Mouse (Mus musculus): Measurements from ENCODE around the gene Nup153. TPM values are rescaled to one million over a fixed set of nuclear protein-coding genes. Genes with fewer than 3 reads are reported as not detected.

The Nup153 gene
- polyA plus RNA-seq, 1 experiment from 2014 or later = 28.6 TPM

DNA sequence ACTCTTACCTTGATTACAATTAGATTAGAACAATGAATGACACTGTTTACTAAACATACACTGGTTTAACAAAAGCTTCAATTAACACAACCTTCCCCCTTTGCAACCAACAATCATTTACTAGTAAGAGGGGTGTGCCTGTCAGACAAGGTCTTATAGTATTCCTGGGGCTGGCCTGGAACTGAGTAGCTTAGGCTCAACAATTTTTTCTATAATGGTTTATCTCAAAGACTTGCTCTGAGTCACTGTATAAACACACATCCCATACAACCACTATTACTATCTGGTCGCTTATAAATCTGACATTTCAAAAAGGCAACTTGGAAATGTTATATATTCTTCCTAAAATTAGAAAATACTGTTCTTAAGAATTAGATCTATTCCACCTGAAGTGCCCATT, 44.4 kb downstream of the Nup153 start:
- Histone ChIP-seq H3K27me3 (ENCODE audit: low read depth, poor library complexity, severe bottlenecking) (no peaks in the 10 kb centered on the region), H3K27ac (replicated peaks) (no peak overlapping the region), H3K4me3 (no peak overlapping the region), H3K9me3 (replicated peaks) (no peaks in the 10 kb centered on the region), H3K36me3 (peaks cover 95% of the 10 kb centered on the region), H3K4me1 (no peaks in the 10 kb centered on the region)
- 94% methylated on average over 1 of the region's 1 CpGs for WGBS
- DNase-seq (ENCODE audit: low spot score) = no peak

DNA sequence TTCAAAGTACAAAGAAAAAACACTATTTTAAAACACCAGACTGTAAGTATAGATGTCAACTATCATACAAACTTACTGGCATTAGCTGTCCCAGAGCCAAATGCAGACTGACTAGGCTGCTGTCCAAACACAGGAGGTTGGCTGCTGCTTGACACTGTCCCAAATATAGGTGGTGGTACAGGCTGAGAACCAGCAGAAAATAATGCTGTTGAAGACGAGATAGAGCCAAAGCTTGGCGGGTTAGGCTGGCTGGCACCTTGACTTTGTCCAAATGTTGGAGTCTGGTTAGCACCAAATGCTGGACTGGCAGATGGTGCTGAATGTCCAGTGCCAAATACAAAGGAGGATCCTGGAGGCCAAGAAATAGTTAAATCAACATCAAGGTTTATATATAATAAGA, 44.8 kb downstream of the Nup153 start:
- Histone ChIP-seq H3K4me1 (no peaks in the 10 kb centered on the region), H3K27ac (replicated peaks) (no peak overlapping the region), H3K36me3 (peaks cover 96% of the 10 kb centered on the region), H3K27me3 (ENCODE audit: low read depth, poor library complexity, severe bottlenecking) (no peaks in the 10 kb centered on the region), H3K4me3 (no peak overlapping the region), H3K9me3 (replicated peaks) (no peaks in the 10 kb centered on the region)
- WGBS = 82% methylated on average over 2 of the region's 2 CpGs
- DNase-seq (ENCODE audit: low spot score) = no peak

DNA sequence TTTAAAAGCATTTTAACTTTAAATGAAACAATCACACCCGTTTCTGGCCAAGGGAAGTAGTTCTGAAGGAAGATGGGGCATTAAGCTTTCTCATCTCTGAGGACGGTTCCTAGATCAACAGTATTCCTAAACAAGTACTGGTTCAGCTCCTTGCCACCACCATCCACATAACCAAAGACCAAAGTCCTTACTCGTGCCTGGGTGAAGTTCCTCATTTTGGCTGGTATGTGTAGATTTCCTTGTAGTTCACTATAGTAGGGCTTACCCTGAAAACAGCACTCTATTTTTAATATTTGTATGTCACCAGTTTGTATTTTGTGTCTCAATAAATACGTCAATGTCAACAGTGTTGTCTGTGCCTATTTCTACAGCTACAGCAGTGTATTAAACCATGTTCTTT, 50.0 kb downstream of the Nup153 start:
- Histone ChIP-seq H3K4me1 (no peaks in the 10 kb centered on the region), H3K27me3 (ENCODE audit: low read depth, poor library complexity, severe bottlenecking) (no peaks in the 10 kb centered on the region), H3K27ac (replicated peaks) (no peak overlapping the region), H3K36me3 (peaks cover 83% of the 10 kb centered on the region), H3K4me3 (no peak overlapping the region), H3K9me3 (replicated peaks) (no peaks in the 10 kb centered on the region)
- DNase-seq (ENCODE audit: low spot score) = no peak
- 87% methylated on average over 4 of the region's 4 CpGs for WGBS

- H3K36me3 ChIP-seq = peaks cover 73% of the 10 kb centered on the region
- no peak overlapping the region for H3K27ac ChIP-seq (replicated peaks)
- 88% methylated on average over 2 of the region's 2 CpGs for WGBS
These were observed 53.1 kb downstream of the Nup153 start for GRCm38 (mm10) chr13:46674601-46675000.

DNA sequence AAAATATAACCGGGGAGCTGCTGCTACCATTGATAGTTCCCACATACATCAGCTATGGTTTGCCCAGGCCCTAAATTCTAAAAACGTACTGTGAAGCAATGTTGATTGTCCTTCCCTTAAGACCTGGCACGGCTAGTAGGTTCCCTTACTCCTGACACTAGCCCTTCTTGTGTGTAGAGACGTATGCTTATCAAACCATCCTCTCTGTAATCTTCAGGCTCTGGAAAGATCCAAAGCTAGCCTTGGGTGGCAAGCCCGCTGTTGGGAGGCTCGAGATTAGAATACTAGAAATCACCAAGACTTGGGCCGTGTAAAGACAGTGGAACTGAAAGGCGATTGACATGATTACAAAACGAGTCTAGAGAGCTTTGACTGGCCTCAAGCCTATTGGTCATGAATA, 57.2 kb downstream of the Nup153 start:
- H3K4me1 ChIP-seq = peaks cover 16% of the 10 kb centered on the region
- H3K27me3 ChIP-seq (ENCODE audit: low read depth, poor library complexity, severe bottlenecking) = no peaks in the 10 kb centered on the region
- DNase-seq (ENCODE audit: low spot score) = no peak
- no peak overlapping the region for H3K27ac ChIP-seq (replicated peaks)
- H3K4me3 ChIP-seq = peak overlapping the region; percentile 91
- peaks cover 42% of the 10 kb centered on the region for H3K36me3 ChIP-seq
- H3K9me3 ChIP-seq (replicated peaks) = no peaks in the 10 kb centered on the region
- WGBS = 68% methylated on average over 9 of the region's 9 CpGs

More at GRCm38 (mm10) chr13:46674601-46675000, 53.1 kb downstream of the Nup153 start:
- H3K27me3 ChIP-seq (ENCODE audit: low read depth, poor library complexity, severe bottlenecking) = no peaks in the 10 kb centered on the region
- no peak overlapping the region for H3K4me3 ChIP-seq
- peaks cover 10% of the 10 kb centered on the region for H3K4me1 ChIP-seq
- no peaks in the 10 kb centered on the region for H3K9me3 ChIP-seq (replicated peaks)
- DNase-seq (ENCODE audit: low spot score) = no peak

DNA sequence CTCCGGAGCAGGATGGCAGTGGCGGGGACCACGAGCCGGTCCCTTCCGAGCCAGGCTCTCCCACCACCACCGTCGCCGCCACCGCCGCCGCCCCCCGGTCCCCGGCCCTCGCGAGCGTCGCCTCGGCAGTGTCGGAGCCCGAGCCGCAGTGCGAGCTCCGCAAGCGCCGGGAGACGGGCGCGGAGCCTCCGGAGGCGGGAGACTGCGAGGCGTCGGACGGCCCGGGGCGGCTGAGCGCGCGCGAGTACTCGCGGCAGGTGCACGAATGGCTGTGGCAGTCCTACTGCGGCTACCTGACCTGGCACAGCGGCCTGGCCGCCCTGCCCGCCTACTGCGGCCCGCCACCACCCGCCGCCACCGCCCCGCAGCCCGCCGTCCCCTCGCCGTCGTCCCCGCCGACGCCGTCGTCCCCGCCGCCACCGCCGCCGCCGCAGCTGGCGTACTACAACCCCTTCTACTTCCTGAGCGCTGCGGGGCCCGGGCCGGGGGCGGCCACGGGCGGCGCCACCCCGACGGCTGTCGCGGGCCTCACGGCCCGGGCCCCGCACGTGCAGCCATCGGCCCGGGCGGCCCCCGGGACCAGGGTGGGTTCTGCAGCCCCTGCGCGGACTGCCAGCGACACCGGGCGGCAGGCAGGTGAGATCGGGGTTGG, 58.0 kb downstream of the Nup153 start:
- DNase-seq (ENCODE audit: low spot score) = peak; percentile 36
- Histone ChIP-seq H3K36me3 (peaks cover 35% of the 10 kb centered on the region), H3K27me3 (ENCODE audit: low read depth, poor library complexity, severe bottlenecking) (no peaks in the 10 kb centered on the region), H3K4me1 (peaks cover 16% of the 10 kb centered on the region), H3K4me3 (peak overlapping the region; percentile 91), H3K27ac (replicated peaks) (peak overlapping the region; percentile 92), H3K9me3 (replicated peaks) (no peaks in the 10 kb centered on the region)
- WGBS = under 1% methylated on average over 88 of the region's 96 CpGs

DNA sequence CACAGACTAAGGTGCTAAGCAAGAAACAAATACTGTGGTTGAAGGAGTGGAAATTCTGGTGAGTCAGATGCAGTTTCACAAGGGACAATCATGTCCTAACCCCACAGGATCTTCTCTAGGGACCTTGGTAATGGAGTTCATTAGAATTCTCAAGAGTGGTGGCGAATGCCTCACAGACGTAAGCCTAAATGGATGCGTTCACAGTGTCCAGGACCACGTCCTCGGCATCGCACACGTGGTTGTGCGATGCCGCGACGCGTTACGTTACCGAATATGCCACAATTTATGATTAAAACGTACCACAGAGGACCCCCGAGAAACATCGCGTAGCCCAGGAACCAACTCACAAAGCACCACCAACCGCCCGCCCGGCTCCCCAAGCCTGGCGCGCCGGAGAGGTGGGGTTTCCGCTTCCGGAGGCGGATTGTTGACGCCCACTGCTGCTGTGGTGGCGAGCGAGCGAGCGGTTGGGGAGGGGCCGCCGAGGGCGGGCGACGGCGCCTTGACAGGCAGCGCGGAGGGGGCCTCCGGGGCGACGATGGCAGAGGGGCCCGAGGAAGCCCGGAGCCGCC, 58.6 kb downstream of the Nup153 start, which contains the start of gene Fam8a1:
Gene Fam8a1, plus strand, starts transcription at position 475 of the 572 bp plus-strand sequence.
- Histone ChIP-seq H3K27me3 (ENCODE audit: low read depth, poor library complexity, severe bottlenecking) (no peaks in the 10 kb centered on the region), H3K27ac (replicated peaks) (peak within 1 kb of the TSS; percentile 92), H3K4me1 (peaks cover 16% of the 10 kb centered on the region), H3K9me3 (replicated peaks) (no peaks in the 10 kb centered on the region), H3K36me3 (peaks cover 29% of the 10 kb centered on the region), H3K4me3 (peak within 1 kb of the TSS; percentile 91)
- DNase-seq (ENCODE audit: low spot score) = peak; percentile 93
- 1% methylated on average over 44 of the region's 46 CpGs for WGBS

DNA sequence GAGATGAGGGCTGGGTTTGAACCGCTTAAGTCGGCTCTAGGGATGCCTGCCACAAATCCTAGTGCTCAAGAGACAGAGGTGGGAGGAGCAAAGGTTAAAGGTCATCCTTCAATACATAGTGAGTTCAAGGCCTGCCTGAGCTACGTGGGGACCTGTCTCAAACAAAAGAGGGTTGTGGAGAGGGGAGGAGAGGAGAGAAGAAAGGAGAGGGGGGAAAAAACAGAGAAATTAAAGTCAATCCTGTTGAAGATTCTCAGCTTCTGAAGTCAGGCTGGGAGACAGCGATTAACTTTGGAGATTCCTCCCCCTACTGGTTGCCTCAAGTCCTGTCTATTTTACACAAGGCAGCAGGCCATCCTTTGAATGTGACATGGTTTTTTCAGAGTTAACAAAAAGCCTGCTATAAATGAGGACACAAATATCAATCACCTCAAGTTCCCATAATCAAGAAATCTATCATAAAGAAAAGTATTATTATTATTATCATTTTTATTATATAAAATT, 64.2 kb downstream of the Nup153 start:
- Histone ChIP-seq H3K36me3 (no peaks in the 10 kb centered on the region), H3K27me3 (ENCODE audit: low read depth, poor library complexity, severe bottlenecking) (no peaks in the 10 kb centered on the region), H3K27ac (replicated peaks) (no peak overlapping the region), H3K4me1 (peaks cover 2% of the 10 kb centered on the region), H3K4me3 (no peak overlapping the region), H3K9me3 (replicated peaks) (no peaks in the 10 kb centered on the region)
- no peak for DNase-seq (ENCODE audit: low spot score)
- WGBS = 36% methylated on average over 4 of the region's 4 CpGs

DNA sequence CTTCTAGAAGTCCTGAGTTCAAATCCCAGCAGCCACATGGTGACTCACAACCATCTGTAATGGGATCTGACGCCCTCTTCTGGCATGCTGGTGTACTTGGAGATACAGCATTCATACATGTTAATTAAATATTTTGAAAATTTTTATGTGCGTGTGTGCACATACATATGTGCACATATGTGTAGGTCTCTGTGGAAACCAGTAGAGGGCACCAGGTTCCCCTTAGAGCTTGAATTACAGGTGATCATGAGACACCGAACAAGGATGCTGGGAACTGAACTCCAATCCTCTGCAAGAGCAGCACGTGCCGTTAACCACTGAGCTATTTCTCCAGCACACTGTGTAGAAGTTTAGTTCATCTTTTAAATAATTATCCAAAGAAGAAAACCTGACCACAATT, 68.5 kb downstream of the Nup153 start:
- Histone ChIP-seq H3K9me3 (replicated peaks) (no peaks in the 10 kb centered on the region), H3K4me1 (no peaks in the 10 kb centered on the region), H3K36me3 (no peaks in the 10 kb centered on the region), H3K27me3 (ENCODE audit: low read depth, poor library complexity, severe bottlenecking) (no peaks in the 10 kb centered on the region), H3K4me3 (no peak overlapping the region), H3K27ac (replicated peaks) (no peak overlapping the region)
- WGBS = 93% methylated on average over 5 of the region's 5 CpGs
- DNase-seq (ENCODE audit: low spot score) = no peak

DNA sequence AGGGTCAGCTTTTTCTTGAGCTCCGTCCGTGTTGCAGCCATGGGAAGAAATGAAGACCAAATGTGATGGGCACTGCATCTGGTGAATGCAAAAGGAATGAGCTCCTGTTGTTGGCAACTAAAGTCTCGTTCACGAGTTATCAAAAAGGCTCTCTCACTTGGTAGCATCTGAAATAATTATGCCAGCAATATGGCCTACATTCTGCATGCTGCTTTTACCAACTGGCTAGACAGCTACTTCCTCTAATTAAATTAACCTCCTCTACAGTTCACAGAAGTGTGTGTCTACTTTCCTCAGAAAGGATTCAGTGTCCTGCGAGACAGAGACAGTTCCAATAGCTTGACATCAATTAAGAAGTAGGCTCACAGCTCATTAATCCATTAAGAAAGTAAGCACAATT, 73.2 kb downstream of the Nup153 start:
- 88% methylated on average over 5 of the region's 5 CpGs for WGBS
- Histone ChIP-seq H3K27ac (replicated peaks) (no peak overlapping the region), H3K4me3 (no peak overlapping the region), H3K27me3 (ENCODE audit: low read depth, poor library complexity, severe bottlenecking) (no peaks in the 10 kb centered on the region), H3K36me3 (no peaks in the 10 kb centered on the region), H3K9me3 (replicated peaks) (no peaks in the 10 kb centered on the region), H3K4me1 (peaks cover 5% of the 10 kb centered on the region)
- DNase-seq (ENCODE audit: low spot score) = no peak

DNA sequence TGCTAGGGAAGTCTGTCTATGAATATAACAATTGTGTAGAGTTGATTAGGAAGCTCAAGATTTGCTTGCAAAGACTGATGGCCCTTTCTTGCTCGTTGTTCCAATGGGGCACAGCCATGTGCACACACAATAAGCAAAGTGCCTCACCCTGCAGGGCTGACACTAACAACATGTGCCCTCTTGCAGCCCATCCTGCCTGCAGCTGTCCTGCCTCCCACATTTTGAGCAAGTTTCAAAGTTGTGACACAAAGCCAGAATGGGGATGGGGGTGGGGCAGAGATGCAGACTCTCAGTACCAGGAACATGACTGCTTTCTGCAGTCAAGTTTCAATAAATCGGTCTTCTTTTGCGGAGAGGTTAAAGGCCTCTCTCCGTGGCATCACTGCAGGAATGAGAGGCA, 74.1 kb downstream of the Nup153 start:
- H3K27me3 ChIP-seq (ENCODE audit: low read depth, poor library complexity, severe bottlenecking) = no peaks in the 10 kb centered on the region

GRCm38 (mm10) chr13:46652671-46653070, 75.1 kb downstream of the Nup153 start:
- Histone ChIP-seq H3K27me3 (ENCODE audit: low read depth, poor library complexity, severe bottlenecking) (no peaks in the 10 kb centered on the region), H3K36me3 (no peaks in the 10 kb centered on the region), H3K27ac (replicated peaks) (no peak overlapping the region), H3K4me1 (peaks cover 5% of the 10 kb centered on the region), H3K4me3 (no peak overlapping the region), H3K9me3 (replicated peaks) (no peaks in the 10 kb centered on the region)
- WGBS = 88% methylated on average over 7 of the region's 7 CpGs
- DNase-seq (ENCODE audit: low spot score) = no peak

More for the DNA sequence above, 74.1 kb downstream of the Nup153 start:
- Histone ChIP-seq H3K27ac (replicated peaks) (no peak overlapping the region), H3K4me3 (no peak overlapping the region), H3K9me3 (replicated peaks) (no peaks in the 10 kb centered on the region), H3K4me1 (peaks cover 5% of the 10 kb centered on the region), H3K36me3 (no peaks in the 10 kb centered on the region)
- no peak for DNase-seq (ENCODE audit: low spot score)
- WGBS = 77% methylated on average over 4 of the region's 4 CpGs

DNA sequence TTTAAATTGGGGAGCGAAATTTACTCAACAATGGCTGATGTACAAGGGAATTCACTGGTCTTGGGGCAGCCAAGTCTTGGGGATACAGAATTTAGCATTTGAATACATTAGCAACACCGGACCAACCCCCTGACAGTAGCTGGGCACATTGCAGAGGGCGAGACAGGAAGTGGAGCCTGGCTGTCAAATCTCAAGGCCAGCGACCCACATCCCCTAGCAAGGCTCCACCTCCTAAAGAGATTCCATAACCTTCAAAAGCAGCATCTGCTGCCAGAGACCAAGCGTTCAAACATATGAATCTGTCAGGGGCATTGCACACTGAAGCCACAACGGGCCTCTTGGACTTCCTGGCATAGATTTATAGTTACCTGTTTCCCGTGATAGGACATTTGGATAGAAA, 75.9 kb downstream of the Nup153 start:
- WGBS = 92% methylated on average over 7 of the region's 7 CpGs

More for the DNA sequence above, 75.9 kb downstream of the Nup153 start:
- Histone ChIP-seq H3K36me3 (no peaks in the 10 kb centered on the region), H3K4me1 (peaks cover 5% of the 10 kb centered on the region), H3K9me3 (replicated peaks) (no peaks in the 10 kb centered on the region), H3K27me3 (ENCODE audit: low read depth, poor library complexity, severe bottlenecking) (no peaks in the 10 kb centered on the region), H3K4me3 (no peak overlapping the region), H3K27ac (replicated peaks) (no peak overlapping the region)
- no peak for DNase-seq (ENCODE audit: low spot score)

Data from midbrain, embryonic 10.5 days (tissue).